Mouse (Mus musculus): ENCODE measurements around the gene Crtac1.

Gene Crtac1

GRCm38 (mm10) chr19:42431485-42432190 lies at the start of gene Crtac1:
Gene Crtac1, minus strand, starts transcription at chr19:42431783.
- DNase-seq (ENCODE audit: low spot score in 2 of 2): peak; percentile 74 to 83

GRCm38 (mm10) chr19:42478303-42478702 lies 46.7 kb upstream of the Crtac1 start:
- no peak for DNase-seq (ENCODE audit: low spot score in 2 of 2)

GRCm38 (mm10) chr19:42477769-42478168 lies 46.2 kb upstream of the Crtac1 start:
- DNase-seq (ENCODE audit: low spot score in 2 of 2): no peak

GRCm38 (mm10) chr19:42472831-42473230 lies 41.2 kb upstream of the Crtac1 start:
- DNase-seq (ENCODE audit: low spot score in 2 of 2): no peak

GRCm38 (mm10) chr19:42471571-42471970 lies 40.0 kb upstream of the Crtac1 start:
- DNase-seq (ENCODE audit: low spot score in 2 of 2): peak in 1 of 2 experiments; percentile 40

- DNase-seq (ENCODE audit: low spot score in 2 of 2): no peak
These were observed 30.3 kb upstream of the Crtac1 start for GRCm38 (mm10) chr19:42461851-42462250.

GRCm38 (mm10) chr19:42461353-42461752 lies 29.8 kb upstream of the Crtac1 start:
- no peak for DNase-seq (ENCODE audit: low spot score in 2 of 2)

GRCm38 (mm10) chr19:42459512-42459911 lies 27.9 kb upstream of the Crtac1 start:
- no peak for DNase-seq (ENCODE audit: low spot score in 2 of 2)

- DNase-seq (ENCODE audit: low spot score in 2 of 2): no peak
These were observed 23.1 kb upstream of the Crtac1 start for GRCm38 (mm10) chr19:42454481-42455236.

GRCm38 (mm10) chr19:42454006-42454405 lies 22.4 kb upstream of the Crtac1 start:
- no peak for DNase-seq (ENCODE audit: low spot score in 2 of 2)

GRCm38 (mm10) chr19:42452539-42452938 lies 21.0 kb upstream of the Crtac1 start:
- no peak for DNase-seq (ENCODE audit: low spot score in 2 of 2)

- peak in 1 of 2 experiments; percentile 43 for DNase-seq (ENCODE audit: low spot score in 2 of 2)
These were observed 17.0 kb upstream of the Crtac1 start for GRCm38 (mm10) chr19:42448539-42448938.

GRCm38 (mm10) chr19:42443887-42444409 lies 12.4 kb upstream of the Crtac1 start:
- DNase-seq (ENCODE audit: low spot score in 2 of 2): peak in 1 of 2 experiments; percentile 34

- no peak for DNase-seq (ENCODE audit: low spot score in 2 of 2)
These were observed 11.7 kb upstream of the Crtac1 start for GRCm38 (mm10) chr19:42443266-42443665.

GRCm38 (mm10) chr19:42442246-42443197 lies 10.9 kb upstream of the Crtac1 start:
- no peak for DNase-seq (ENCODE audit: low spot score in 2 of 2)

GRCm38 (mm10) chr19:42440089-42440488 lies 8.5 kb upstream of the Crtac1 start:
- DNase-seq (ENCODE audit: low spot score in 2 of 2): peak in 1 of 2 experiments; percentile 30

GRCm38 (mm10) chr19:42439353-42439752 lies 7.8 kb upstream of the Crtac1 start:
- DNase-seq (ENCODE audit: low spot score in 2 of 2): no peak

GRCm38 (mm10) chr19:42435621-42436020 lies 4.0 kb upstream of the Crtac1 start:
- no peak for DNase-seq (ENCODE audit: low spot score in 2 of 2)

GRCm38 (mm10) chr19:42432761-42433160 lies 1.2 kb upstream of the Crtac1 start:
- DNase-seq (ENCODE audit: low spot score in 2 of 2): no peak

- DNase-seq (ENCODE audit: low spot score in 2 of 2): peak; percentile 40 to 51
These were observed 608 bp upstream of the Crtac1 start for GRCm38 (mm10) chr19:42432191-42432590.

- peak in 1 of 2 experiments; percentile 40 for DNase-seq (ENCODE audit: low spot score in 2 of 2)
These were observed 602 bp downstream of the Crtac1 start for GRCm38 (mm10) chr19:42430981-42431380.

- peak in 1 of 2 experiments; percentile 61 for DNase-seq (ENCODE audit: low spot score in 2 of 2)
These were observed 2.2 kb downstream of the Crtac1 start for GRCm38 (mm10) chr19:42429410-42429809.
